Mouse (Mus musculus) heart, postnatal 0 days (tissue): ENCODE measurements around the gene Pank3.

Source experiments
- CTCF ChIP-seq: IDR thresholded peaks from 2 replicates; pipeline ENCODE4 v1.5.1; 2016; ENCODE audit warnings: antibody characterized with exemption, control low read depth, low read depth
- EP300 ChIP-seq: IDR thresholded peaks from 2 replicates; pipeline ENCODE4 v1.6.1; 2016; ENCODE audit warnings: antibody characterized with exemption, low read depth

- TF ChIP-seq CTCF (no peak), EP300 (no peak)
Observed at GRCm38 (mm10) chr11:35732366-35732765, 36.9 kb upstream of the Pank3 start.
